Mouse (Mus musculus) CD4-positive helper T cell, adult 2 months (primary cell): ENCODE data around the gene Spata7.

ENCODE experiments used
- DNase-seq: peaks from one replicate; pipeline ENCODE4 v3.0.0-alpha.2; 2012; ENCODE audit warnings: low read depth, missing footprints, low spot score

Spata7 gene

DNA sequence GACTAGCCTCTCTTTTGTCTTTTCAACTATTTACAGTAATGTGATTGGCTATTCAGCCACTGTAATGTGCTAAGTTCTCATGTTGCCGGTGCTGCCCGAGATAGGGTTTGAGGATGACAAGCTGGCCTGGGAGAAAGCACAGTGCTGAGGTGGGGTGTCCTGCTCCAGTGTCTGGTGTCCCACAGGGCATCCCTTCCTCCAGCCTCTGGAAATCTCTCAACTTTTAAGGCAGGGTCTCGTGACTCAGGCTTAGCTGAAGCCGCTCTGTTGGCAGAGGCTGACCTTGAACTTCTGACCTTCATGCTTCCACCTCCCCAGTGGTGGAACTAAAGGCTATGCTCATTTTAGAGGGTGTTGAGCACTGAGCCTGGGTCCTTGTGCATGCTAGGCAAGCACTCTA is 42.5 kb downstream of the Spata7 start:
- no peak for DNase-seq

DNA sequence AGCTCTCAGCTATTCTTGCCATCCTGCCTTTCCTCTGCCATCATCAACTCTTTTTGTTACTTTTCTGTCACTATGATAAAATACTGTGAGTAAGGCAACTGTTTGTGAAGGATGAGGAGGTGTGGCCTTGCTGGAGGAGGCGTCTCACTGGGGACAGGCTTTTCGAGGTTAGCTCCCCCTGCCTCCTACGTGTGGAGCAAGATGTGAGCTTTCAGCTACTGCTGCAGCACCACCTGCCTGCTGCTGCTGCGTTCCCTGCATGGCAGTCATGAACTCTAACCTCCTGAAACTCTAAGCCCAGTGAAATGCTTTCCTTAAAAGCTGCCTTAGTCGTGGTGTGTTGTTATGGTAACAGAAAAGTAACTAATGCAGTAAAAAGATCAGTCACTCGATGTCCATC is 45.9 kb downstream of the Spata7 start:
- no peak for DNase-seq

DNA sequence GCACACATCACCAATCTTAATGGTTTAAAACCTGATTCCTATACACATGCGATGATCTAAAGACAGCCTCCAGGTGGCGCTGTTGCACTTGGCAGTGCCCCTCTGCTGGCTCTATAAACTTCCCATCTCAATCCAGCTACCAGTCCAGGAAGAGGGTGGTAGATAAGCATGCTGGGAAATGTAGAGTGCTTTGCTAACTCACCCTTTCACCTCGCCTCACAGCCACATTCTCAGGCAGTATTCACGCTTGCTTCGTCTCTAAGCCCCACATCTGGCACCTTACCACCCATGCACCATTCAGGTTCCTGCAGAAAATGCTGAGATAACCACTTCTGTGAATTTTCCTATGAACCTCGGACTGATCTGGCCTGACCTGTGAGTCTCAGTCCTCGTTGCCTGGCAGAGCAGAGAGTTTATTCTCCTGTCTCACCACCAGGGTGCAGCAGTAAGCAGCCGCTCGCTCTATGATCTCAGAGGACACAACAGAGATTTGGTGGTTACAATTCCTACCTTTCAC is 46.7 kb downstream of the Spata7 start:
- DNase-seq: peak; percentile 70

DNA sequence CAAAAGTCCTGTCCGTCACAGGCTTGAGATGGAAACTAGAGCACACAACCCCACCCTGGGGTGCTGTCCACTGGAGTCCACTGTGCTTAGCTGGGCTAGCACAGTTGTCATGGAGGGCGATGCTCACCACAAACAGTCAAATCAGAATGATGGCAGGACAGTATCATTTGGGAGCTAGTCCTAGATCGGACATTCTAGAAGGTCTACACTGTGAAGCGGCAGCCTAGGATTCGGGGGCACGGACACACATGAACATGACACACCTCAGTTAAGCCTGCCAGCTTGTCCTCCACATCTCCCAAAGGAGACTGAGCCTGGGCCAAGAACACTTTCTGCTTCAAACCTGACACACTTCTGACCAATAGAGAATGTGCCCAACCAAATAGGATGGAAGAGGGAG is 48.9 kb downstream of the Spata7 start:
- no peak for DNase-seq

DNA sequence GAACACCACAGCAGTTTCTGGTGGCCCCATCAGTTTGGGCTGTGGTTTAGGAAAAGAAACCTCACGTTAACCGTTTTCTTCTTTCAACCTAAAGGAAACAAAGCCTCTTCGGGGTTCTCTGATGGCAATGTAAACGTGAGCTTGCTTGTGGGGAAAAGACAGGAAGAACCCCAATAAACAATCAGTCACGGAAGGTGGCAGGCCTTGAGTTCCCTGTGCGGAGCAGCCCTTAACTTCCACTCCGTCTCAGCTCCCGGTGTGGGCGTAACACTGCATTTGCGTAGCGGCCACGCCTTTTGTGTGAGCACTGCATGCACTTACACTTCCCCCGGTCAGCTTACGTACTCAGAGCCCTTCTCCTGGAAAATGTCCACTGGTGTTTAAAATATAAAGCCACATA is 49.4 kb downstream of the Spata7 start:
- peak; percentile 53 for DNase-seq

DNA sequence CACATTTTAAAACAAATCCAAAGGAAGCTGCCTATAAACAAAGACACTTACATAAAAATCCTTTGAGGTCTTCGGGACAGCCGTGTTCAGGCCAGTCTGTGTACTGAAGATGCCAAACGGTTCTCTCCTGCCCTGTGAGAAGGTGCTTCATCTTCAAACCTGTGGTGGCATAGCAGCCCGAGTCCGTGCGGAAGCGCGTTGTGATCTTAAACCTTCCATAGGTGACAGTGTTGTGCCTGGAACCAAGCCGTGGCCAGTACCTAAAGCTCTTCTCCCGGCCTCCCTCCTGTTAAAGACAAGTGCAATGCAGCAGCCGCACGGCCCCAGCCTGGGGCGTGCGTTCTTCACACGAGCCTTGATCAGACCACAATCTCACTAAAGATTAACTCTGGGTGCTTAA is 51.9 kb downstream of the Spata7 start:
- no peak for DNase-seq

DNA sequence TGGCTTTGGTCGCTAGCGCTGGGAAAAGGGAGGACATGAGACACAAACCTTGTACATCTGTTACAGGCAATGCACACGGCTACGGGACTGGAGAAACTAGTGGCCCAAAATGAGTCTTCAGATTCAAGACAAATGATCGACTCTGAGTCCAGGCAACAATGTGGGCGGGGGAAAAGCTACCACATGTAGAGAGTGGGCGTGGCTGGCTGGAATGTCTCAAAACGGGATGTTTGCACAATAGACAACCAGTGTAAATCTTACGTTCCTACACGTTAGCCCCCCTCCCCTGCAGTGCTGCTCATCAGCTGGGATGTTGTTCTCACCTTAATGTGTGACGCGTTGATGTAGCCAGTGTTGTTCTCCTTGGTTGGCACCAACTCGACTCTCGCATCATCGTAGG is 54.2 kb downstream of the Spata7 start:
- DNase-seq: no peak

DNA sequence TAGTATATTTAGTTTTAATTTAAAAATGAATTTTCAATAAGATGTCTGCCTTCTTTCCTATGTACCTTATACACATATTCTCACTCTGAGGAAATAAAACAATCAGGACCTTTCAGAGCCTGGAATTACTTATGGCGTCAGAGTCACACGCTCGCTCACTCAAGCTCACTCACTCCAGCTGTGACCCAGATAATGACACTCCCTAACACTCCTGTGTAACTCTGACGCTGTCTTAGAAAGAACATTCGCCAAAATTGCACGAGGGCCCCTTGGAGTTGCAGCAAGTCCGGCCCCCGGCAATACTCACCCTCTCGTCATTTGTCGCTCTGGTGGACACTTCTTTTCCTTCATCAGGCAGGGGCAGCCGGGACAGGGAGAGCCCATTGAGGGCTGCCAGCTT is 55.2 kb downstream of the Spata7 start:
- DNase-seq: no peak

DNA sequence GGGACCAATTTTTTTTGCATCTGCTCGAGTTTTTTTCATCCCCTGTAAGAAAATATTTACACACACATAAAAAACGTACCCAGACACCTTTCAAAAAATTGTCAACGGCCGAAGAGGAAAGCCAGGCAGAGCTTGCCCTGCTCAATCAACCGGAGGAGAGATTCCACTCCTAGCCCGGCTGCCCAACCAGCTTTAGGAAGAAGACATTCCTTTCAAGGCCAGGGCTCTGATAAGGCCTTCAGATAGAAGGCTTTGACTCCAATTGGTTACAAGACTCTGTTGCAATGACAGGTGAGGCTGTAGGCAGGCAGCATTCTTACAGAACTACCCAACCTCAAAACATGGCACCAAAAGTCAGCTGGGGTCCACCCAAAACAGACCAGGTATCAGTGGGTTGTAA is 55.6 kb downstream of the Spata7 start:
- no peak for DNase-seq

DNA sequence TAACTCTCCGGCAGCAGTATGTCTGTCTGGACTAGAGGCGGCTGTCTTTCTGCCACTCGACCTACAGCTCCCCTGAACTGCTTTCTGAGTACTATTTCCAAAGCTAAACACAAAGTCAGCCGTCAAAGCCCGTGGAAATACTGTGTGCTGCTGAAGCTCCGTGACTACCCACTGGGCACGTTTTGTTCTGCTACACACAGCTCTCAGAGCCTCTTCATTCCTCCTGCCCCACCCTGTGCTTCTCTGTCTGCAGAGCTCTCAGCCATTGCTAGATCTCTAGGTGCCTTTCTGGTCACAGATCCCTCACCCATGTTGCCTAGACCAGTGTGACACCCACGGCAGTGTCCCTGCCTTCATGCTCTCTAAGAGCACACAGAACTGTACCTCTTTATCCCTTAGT is 62.3 kb downstream of the Spata7 start:
- no peak for DNase-seq

DNA sequence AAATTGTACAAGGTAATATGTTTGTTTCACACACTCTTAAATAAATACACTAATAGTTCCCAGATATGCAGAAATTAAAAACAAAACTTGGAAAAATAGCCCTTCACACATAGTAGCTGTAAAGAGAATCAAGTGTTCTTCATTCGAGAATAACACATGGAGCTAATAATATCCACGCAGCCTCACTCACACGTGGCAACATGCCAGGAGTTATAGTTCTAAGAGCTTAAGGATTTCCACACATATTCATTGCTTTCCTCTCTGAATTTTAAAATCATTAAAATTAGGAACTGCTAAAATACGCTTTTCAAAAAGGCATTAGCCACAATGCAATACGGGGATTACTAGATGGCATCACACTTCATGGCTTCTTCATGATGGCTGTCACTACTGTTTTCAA is 69.2 kb downstream of the Spata7 start:
- DNase-seq: no peak

DNA sequence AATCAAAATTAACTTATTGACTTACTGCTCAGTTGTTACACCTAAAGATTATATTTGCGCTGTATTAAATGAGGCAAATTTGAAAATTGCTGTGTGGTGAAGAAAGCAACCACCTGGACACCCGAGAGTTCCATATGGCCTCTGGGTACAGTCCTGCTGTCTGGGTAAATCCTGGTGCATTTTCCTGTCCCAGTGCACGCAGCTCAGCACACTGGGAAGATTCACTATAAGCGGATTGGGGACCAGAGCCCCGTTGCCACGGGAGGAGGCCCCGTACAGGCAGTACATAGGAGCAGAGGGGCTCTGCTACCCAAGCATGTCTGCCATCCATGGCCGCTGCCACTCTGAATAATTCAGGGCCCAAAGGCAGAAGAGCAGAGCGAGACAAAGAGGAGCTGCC is 73.6 kb downstream of the Spata7 start:
- DNase-seq: no peak

DNA sequence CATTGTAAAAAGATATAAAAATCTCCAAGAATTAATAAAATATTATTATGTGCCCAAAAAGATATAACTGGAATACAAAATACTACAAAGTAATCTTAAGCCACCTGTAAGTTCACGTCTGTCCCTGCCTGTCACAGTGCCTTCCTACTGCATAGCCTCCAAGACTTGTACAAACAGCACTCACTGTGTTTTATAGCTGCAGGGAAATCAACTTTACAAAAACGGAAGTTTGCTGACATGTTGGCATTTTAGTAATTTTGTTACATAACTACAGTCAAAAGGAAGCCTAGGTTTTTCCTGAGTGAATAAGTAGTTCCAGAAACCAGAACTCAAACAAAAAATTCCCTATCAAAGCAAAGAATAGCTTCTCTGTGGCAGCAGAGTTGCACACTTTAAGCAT is 75.6 kb downstream of the Spata7 start:
- DNase-seq: no peak

DNA sequence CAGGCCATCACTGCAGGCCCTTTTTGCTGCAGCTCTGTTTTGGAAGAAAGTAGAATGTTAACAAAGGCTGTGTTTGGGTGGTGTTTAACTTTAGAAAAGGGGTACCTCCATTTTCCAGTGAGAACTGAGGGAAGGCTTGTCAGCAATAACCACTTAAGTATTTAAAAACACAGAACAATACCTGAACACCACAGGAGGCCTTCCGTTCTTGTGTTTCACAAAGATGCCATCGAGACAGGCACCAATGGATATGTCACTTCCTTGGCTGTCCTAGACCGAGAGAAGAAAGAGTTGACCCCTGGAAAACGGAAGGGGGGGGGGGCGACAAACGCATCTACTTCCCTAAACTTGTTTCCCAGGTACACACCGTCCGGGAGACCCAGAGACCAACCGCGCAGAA is 76.0 kb downstream of the Spata7 start:
- DNase-seq: no peak

DNA sequence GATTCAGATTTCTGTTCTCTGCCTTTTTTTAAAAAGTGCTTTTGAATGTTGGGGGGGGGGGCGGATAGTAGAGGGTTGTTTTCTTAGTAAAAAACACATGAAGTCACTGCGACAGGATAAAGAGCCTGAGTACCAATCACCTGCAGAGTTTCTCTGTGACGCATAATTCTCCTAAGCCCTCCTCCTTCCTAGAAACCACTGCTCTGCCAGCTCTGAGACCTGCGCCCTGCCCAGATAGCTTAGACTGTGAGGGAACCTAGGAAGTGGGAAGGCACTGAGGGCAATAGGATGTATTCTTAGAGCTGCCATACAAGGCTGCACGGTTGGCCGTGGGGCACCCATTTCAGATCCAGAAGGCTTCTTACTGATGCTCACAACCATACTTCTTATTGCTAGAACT is 84.9 kb downstream of the Spata7 start:
- no peak for DNase-seq

DNA sequence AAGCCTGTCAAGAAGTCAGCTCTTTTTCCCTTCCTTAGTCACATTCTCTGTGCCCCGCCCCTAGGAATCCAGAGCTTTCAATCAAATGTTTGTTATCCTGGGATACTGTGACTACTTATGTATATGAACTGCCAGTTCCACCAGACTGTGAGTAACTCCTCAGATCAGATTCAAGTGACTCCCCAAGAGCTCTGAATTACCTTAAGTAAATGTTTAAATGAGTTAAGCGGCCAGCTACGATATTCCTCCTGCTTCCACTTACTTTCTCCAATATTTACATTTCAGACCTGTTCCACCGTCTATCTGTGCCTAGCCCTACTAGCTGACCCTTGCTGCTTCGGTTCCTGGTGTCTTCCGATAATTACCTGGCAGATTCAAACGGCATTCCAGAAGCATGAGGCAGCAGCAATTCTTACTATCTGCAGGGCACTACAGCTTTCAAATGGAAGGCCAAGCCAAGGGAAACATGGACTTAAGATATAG is 85.7 kb downstream of the Spata7 start:
- DNase-seq: no peak

DNA sequence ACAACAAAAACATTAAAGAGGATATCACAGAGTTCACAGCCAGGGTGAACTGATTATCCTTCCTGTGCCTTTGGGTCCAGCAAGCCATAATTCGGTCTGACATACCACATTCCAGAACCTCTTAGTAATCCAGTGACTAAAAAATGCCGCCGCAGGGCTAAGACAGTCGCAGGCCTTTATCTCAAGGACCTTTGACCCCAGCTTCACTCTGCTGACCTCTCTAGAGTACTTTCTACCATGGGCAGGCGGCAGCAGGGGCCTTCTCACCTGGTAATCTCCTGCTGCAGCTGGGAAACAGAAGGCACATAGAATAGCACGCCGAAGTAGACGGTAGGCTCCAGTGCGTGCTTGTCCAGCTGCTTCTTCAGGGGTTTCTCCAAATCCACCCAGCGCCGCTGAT is 86.8 kb downstream of the Spata7 start:
- DNase-seq: no peak

DNA sequence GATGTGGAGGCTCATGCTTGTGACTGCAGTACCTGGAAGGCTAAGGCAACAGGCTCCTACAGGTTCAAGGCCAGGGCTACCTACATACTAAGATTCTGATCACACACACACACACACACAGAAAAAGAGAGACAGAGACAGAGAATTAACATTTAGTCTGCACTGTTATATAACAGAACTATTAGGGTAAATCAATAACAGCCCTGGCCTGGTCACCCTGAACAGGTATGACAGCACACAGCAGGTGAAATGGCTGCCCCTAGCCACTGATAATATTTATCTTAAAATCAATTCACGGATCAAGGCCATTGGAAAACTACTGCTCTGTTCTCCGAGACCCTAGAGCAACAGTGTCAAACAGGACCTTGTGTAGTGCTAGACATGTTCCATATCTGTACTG is 88.2 kb downstream of the Spata7 start:
- no peak for DNase-seq
